Mouse (Mus musculus): Measurements from ENCODE around the gene Celsr3. TPM values are rescaled to one million over a fixed set of nuclear protein-coding genes. Genes with fewer than 3 reads are reported as not detected.

Celsr3 gene
- total RNA-seq, 2 experiments from 2014 or later, result 65.1 to 75.0 TPM

GRCm38 (mm10) chr9:108792307-108792706 is 33.8 kb upstream of the Celsr3 start:
- intact Hi-C loops (cut with DNase I), result no loop called here
- no peak overlapping the region for H3K4me3 ChIP-seq
- TF ChIP-seq CTCF (IDR thresholded peaks at IDR 0.05), result no peak
- H3K27ac ChIP-seq, result no peak overlapping the region
- no peak for DNase-seq (ENCODE audit: extremely low spot score in 1 of 2, low spot score in 2 of 2)

DNA sequence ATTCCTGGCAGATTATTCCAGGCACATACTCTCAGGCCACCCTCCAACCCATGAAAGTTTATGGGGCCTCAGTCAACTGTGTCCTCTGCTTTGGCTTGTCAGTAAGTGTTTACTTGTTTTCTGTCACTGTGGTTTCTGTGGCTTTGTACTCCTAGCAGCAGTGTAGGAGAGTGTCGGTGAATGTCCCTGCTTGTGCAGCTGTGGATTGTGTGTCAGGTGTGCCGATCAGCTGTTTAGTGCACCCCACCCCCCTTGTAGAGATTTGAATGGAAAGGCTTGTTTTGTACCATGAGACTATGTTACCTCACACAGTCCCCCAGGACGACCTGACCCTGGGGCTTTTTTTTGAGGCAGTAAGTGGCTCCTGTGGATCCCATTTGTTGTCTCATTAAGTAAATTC is 33.4 kb upstream of the Celsr3 start:
- no peak for DNase-seq (ENCODE audit: extremely low spot score in 1 of 2, low spot score in 2 of 2)
- intact Hi-C loops (cut with DNase I), result no loop called here
- TF ChIP-seq CTCF (IDR thresholded peaks at IDR 0.05), result no peak
- Histone ChIP-seq H3K4me3 (no peak overlapping the region), H3K27ac (no peak overlapping the region; the same call in 1 of the 2 replicates)

GRCm38 (mm10) chr9:108795281-108795680 is 30.8 kb upstream of the Celsr3 start:
- Histone ChIP-seq H3K27ac (no peak overlapping the region), H3K4me3 (no peak overlapping the region)
- DNase-seq (ENCODE audit: extremely low spot score in 1 of 2, low spot score in 2 of 2), result no peak
- TF ChIP-seq CTCF (IDR thresholded peaks at IDR 0.05), result no peak
- intact Hi-C loops (cut with DNase I), result loop anchor here (5.0 kb wide), 1 partner anchor 43 kb away; no protein-coding TSS in a partner anchor

- no peak for TF ChIP-seq CTCF (IDR thresholded peaks at IDR 0.05)
- H3K27ac ChIP-seq, result peak overlapping the region; percentile 77
- peak in 1 of 2 experiments; percentile 39 for DNase-seq (ENCODE audit: extremely low spot score in 1 of 2, low spot score in 2 of 2)
- H3K4me3 ChIP-seq, result peak overlapping the region; percentile 29
- intact Hi-C loops (cut with DNase I), result loop anchor here (5.0 kb wide), 1 partner anchor 43 kb away; no protein-coding TSS in a partner anchor
These were observed 30.4 kb upstream of the Celsr3 start for GRCm38 (mm10) chr9:108795762-108796161.

DNA sequence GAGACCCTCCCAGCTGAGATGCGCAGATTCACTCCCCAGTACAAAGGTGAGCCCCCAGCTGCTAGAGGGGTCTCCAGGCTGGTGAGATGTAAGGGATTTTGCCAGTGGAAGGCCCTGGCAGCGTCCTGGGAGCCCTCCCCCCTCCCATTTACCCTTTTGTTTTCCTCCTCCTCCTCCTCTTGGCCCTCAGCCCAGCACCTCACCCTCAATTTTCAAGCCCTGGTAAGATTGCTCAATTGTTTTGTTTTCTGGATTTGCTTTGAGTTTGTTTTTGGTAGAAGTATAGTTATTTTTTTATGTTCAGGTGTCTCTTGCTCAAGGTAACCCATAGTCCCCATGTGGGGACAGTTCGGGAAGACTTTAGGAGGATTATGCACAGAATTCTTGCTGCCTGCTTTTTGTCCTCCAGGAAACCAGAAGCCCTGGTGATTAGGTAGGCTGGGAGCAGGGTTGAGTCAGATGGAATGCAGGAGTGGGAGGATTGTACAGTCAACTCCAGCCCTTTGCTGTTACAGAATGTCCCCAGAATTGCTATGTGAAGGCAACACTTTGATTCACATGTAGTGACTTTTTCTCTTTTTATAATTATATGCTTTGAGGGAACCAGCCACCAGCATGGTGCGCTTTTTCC is 29.7 kb upstream of the Celsr3 start:
- DNase-seq (ENCODE audit: extremely low spot score in 1 of 2, low spot score in 2 of 2), result no peak
- intact Hi-C loops (cut with DNase I), result loop anchor here (5.0 kb wide), 1 partner anchor 44 kb away; no protein-coding TSS in a partner anchor
- H3K4me3 ChIP-seq, result peak overlapping the region; percentile 29; the same call in 1 of the 2 replicates
- TF ChIP-seq CTCF (IDR thresholded peaks at IDR 0.05), result no peak
- peak overlapping the region; percentile 77 for H3K27ac ChIP-seq

GRCm38 (mm10) chr9:108797477-108797876 is 28.6 kb upstream of the Celsr3 start:
- H3K4me3 ChIP-seq, result no peak overlapping the region
- no peak for DNase-seq (ENCODE audit: extremely low spot score in 1 of 2, low spot score in 2 of 2)
- intact Hi-C loops (cut with DNase I), result loop anchor here (5.0 kb wide), 1 partner anchor 45 kb away; no protein-coding TSS in a partner anchor
- H3K27ac ChIP-seq, result peak overlapping the region; percentile 77
- TF ChIP-seq CTCF (IDR thresholded peaks at IDR 0.05), result no peak

GRCm38 (mm10) chr9:108798508-108799075 is 27.5 kb upstream of the Celsr3 start:
- no peak overlapping the region for H3K27ac ChIP-seq
- no peak for DNase-seq (ENCODE audit: extremely low spot score in 1 of 2, low spot score in 2 of 2)
- intact Hi-C loops (cut with DNase I), result loop anchor here (5.0 kb wide), 1 partner anchor 46 kb away; no protein-coding TSS in a partner anchor
- no peak for TF ChIP-seq CTCF (IDR thresholded peaks at IDR 0.05)
- no peak overlapping the region for H3K4me3 ChIP-seq

- intact Hi-C loops (cut with DNase I), result loop anchor here (5.0 kb wide), 1 partner anchor 47 kb away; no protein-coding TSS in a partner anchor
- Histone ChIP-seq H3K27ac (no peak overlapping the region), H3K4me3 (no peak overlapping the region)
- no peak for DNase-seq (ENCODE audit: extremely low spot score in 1 of 2, low spot score in 2 of 2)
- no peak for TF ChIP-seq CTCF (IDR thresholded peaks at IDR 0.05)
These were observed 26.6 kb upstream of the Celsr3 start for GRCm38 (mm10) chr9:108799564-108799963.

GRCm38 (mm10) chr9:108805768-108806167 is 20.4 kb upstream of the Celsr3 start:
- no peak overlapping the region for H3K4me3 ChIP-seq
- no peak for DNase-seq (ENCODE audit: extremely low spot score in 1 of 2, low spot score in 2 of 2)
- no peak for TF ChIP-seq CTCF (IDR thresholded peaks at IDR 0.05)
- intact Hi-C loops (cut with DNase I), result no loop called here
- H3K27ac ChIP-seq, result no peak overlapping the region

GRCm38 (mm10) chr9:108806379-108806778 is 19.7 kb upstream of the Celsr3 start:
- intact Hi-C loops (cut with DNase I), result no loop called here
- H3K27ac ChIP-seq, result no peak overlapping the region
- no peak for DNase-seq (ENCODE audit: extremely low spot score in 1 of 2, low spot score in 2 of 2)

DNA sequence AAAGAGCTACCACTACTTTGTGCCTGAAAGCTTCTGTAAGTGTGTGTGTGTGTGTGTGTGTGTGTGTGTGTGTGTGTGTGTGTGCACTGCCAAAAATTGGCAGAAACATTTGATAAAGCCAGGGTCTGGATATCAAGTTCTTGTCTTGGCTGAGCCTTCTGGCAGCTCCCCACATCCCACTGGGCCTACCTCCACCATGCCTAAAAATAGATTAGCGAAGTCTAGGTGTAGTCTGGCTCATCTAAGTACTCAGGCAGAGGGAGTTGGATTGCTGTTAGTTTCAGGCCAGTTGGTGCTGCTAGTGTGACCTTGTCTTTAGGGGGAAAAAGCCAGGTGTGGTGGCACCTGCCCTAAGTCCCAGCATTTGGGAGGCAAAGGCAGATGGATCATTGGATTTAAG is 19.3 kb upstream of the Celsr3 start:
- H3K4me3 ChIP-seq, result no peak overlapping the region
- intact Hi-C loops (cut with DNase I), result no loop called here
- no peak overlapping the region for H3K27ac ChIP-seq
- DNase-seq (ENCODE audit: extremely low spot score in 1 of 2, low spot score in 2 of 2), result no peak
- TF ChIP-seq CTCF (IDR thresholded peaks at IDR 0.05), result no peak

More at GRCm38 (mm10) chr9:108806379-108806778, 19.7 kb upstream of the Celsr3 start:
- H3K4me3 ChIP-seq, result no peak overlapping the region
- TF ChIP-seq CTCF (IDR thresholded peaks at IDR 0.05), result no peak

- no peak overlapping the region for H3K4me3 ChIP-seq
- H3K27ac ChIP-seq, result no peak overlapping the region
- intact Hi-C loops (cut with DNase I), result no loop called here
- TF ChIP-seq CTCF (IDR thresholded peaks at IDR 0.05), result no peak
- DNase-seq (ENCODE audit: extremely low spot score in 1 of 2, low spot score in 2 of 2), result no peak
These were observed 18.4 kb upstream of the Celsr3 start for GRCm38 (mm10) chr9:108807674-108808073.

All from left cerebral cortex, adult 2 months (tissue).